Mouse (Mus musculus) embryonic facial prominence, embryonic 14.5 days (tissue): Measurements from ENCODE around the gene Gas2l1. TPM values are rescaled to one million over a fixed set of nuclear protein-coding genes. Genes with fewer than 3 reads are reported as not detected.

Source experiments
- ATAC-seq: fragments of 200-750 bp; cut with Nextera tagmentation; 2 replicates; pipeline ENCODE4 v1.8.0; 2017; ENCODE audit warnings: low read depth, moderate number of reproducible peaks, moderate TSS enrichment
- DNase-seq: peaks from one replicate; pipeline ENCODE4 v3.0.0-alpha.2; 2015; ENCODE audit warnings: low spot score
- H3K27ac ChIP-seq: fragments of 300-500 bp; sonication (generic); replicated peaks from 2 replicates; pipeline ENCODE4 v1.5.1; 2014; ENCODE audit warnings: low read depth, mild to moderate bottlenecking, low read length, moderate library complexity
- H3K27me3 ChIP-seq: fragments of 300-500 bp; sonication (generic); replicated peaks from 2 replicates; pipeline ENCODE4 v1.6.1; 2014; ENCODE audit warnings: low read length; ENCODE audit not compliant: control insufficient read depth, insufficient read depth
- H3K36me3 ChIP-seq: fragments of 300-500 bp; sonication (generic); 2 replicates; pipeline ENCODE4 v1.6.1; 2014; ENCODE audit warnings: low read length, mixed read lengths; ENCODE audit not compliant: control insufficient read depth, insufficient read depth
- H3K4me1 ChIP-seq: fragments of 300-500 bp; sonication (generic); 2 replicates; pipeline ENCODE4 v1.6.1; 2014; ENCODE audit warnings: antibody characterized with exemption, low read length; ENCODE audit not compliant: control insufficient read depth, insufficient read depth
- H3K4me2 ChIP-seq: fragments of 300-500 bp; sonication (generic); 2 replicates; pipeline ENCODE4 v1.6.1; 2014; ENCODE audit warnings: low read depth, mild to moderate bottlenecking, low read length, moderate library complexity, mixed read lengths
- H3K4me3 ChIP-seq: fragments of 300-500 bp; sonication (generic); 2 replicates; pipeline ENCODE4 v1.5.1; 2014; ENCODE audit warnings: low read depth, mild to moderate bottlenecking, low read length
- H3K9ac ChIP-seq: fragments of 300-500 bp; sonication (generic); 2 replicates; pipeline ENCODE4 v1.6.1; 2014; ENCODE audit warnings: low read depth, mild to moderate bottlenecking, low read length, moderate library complexity, mixed read lengths
- H3K9me3 ChIP-seq: fragments of 300-500 bp; sonication (generic); 2 replicates; pipeline ENCODE4 v1.6.1; 2016; ENCODE audit warnings: low read length; ENCODE audit not compliant: control insufficient read depth
- WGBS: fragments of 180-500 bp; shearing (Covaris S2); extraction: QIAGEN DNeasy Blood & Tissue Kit; methylation state at CpG from one replicate; pipeline ENCODE4 v1.1.7; 2014; 5-methylcytosine and 5-hydroxymethylcytosine counted together
- polyA plus RNA-seq: library from polyadenylated mRNA; unstranded; fragments of >200 nt; fragmentation: Nextera tagmentation; extraction: Ambion mirVana; gene quantifications from 2 replicates; pipeline ENCODE4 v1.2.1, GENCODE M21; 2014

Gas2l1 gene
- polyA plus RNA-seq, 1 experiment from 2014 or later, result 33.8 TPM

GRCm38 (mm10) chr11:5061413-5062139 lies 3.6 kb downstream of the Gas2l1 start:
- DNase-seq (peak; percentile 91), ATAC-seq (peak; percentile 51)
- Histone ChIP-seq H3K9ac (peak overlapping the region; percentile 57), H3K4me1 (peaks cover 24% of the 10 kb centered on the region), H3K27me3 (peaks cover 73% of the 10 kb centered on the region), H3K27ac (no peak overlapping the region; the same call in 1 of the 2 replicates), H3K4me3 (peak overlapping the region; percentile 39), H3K36me3 (peaks cover 10% of the 10 kb centered on the region; the same call in 1 of the 2 replicates), H3K9me3 (no peaks in the 10 kb centered on the region), H3K4me2 (peak overlapping the region; percentile 80)
- 3% methylated on average over 46 of the region's 62 CpGs for WGBS

GRCm38 (mm10) chr11:5060756-5061412 lies 4.2 kb downstream of the Gas2l1 start:
- 63% methylated on average over 19 of the region's 28 CpGs for WGBS

GRCm38 (mm10) chr11:5059704-5060156 lies 5.4 kb downstream of the Gas2l1 start:
- ATAC-seq (no peak), DNase-seq (no peak)
- WGBS, result 6% methylated on average over 19 of the region's 27 CpGs
- no peak overlapping the region; the same call in 1 of the 2 replicates for H3K4me2 ChIP-seq
- no peak overlapping the region for H3K9ac ChIP-seq
- H3K4me3 ChIP-seq, result no peak overlapping the region
- no peak overlapping the region for H3K27ac ChIP-seq
- H3K27me3 ChIP-seq, result peaks cover 86% of the 10 kb centered on the region
- H3K9me3 ChIP-seq, result no peaks in the 10 kb centered on the region
- peaks cover 10% of the 10 kb centered on the region; the same call in 1 of the 2 replicates for H3K36me3 ChIP-seq
- H3K4me1 ChIP-seq, result peaks cover 21% of the 10 kb centered on the region

More at GRCm38 (mm10) chr11:5060756-5061412, 4.2 kb downstream of the Gas2l1 start:
- no peak overlapping the region for H3K27ac ChIP-seq
- ATAC-seq (no peak), DNase-seq (no peak)
- H3K27me3 ChIP-seq, result peaks cover 80% of the 10 kb centered on the region
- H3K9ac ChIP-seq, result peak overlapping the region; percentile 57; the same call in 1 of the 2 replicates
- no peaks in the 10 kb centered on the region for H3K9me3 ChIP-seq
- peaks cover 10% of the 10 kb centered on the region; the same call in 1 of the 2 replicates for H3K36me3 ChIP-seq
- peak overlapping the region; percentile 80 for H3K4me2 ChIP-seq
- H3K4me1 ChIP-seq, result peaks cover 24% of the 10 kb centered on the region
- H3K4me3 ChIP-seq, result peak overlapping the region; percentile 39

GRCm38 (mm10) chr11:5059230-5059629 lies 5.9 kb downstream of the Gas2l1 start:
- no peak for DNase-seq
- 17% methylated on average over 14 of the region's 14 CpGs for WGBS
- no peak overlapping the region for H3K4me2 ChIP-seq
- peaks cover 16% of the 10 kb centered on the region for H3K4me1 ChIP-seq
- H3K9me3 ChIP-seq, result no peaks in the 10 kb centered on the region
- H3K4me3 ChIP-seq, result peak overlapping the region; percentile 9; the same call in 1 of the 2 replicates
- no peak overlapping the region for H3K9ac ChIP-seq
- no peak for ATAC-seq
- H3K27ac ChIP-seq, result no peak overlapping the region
- peaks cover 10% of the 10 kb centered on the region; the same call in 1 of the 2 replicates for H3K36me3 ChIP-seq
- peaks cover 86% of the 10 kb centered on the region for H3K27me3 ChIP-seq

GRCm38 (mm10) chr11:5058783-5059182 lies 6.3 kb downstream of the Gas2l1 start:
- Histone ChIP-seq H3K4me1 (peaks cover 12% of the 10 kb centered on the region), H3K4me2 (peak overlapping the region; percentile 93), H3K36me3 (peaks cover 10% of the 10 kb centered on the region; the same call in 1 of the 2 replicates), H3K9ac (no peak overlapping the region), H3K9me3 (no peaks in the 10 kb centered on the region), H3K27ac (no peak overlapping the region), H3K4me3 (peak overlapping the region; percentile 9; the same call in 1 of the 2 replicates), H3K27me3 (peaks cover 84% of the 10 kb centered on the region)
- no peak for ATAC-seq
- 36% methylated on average over 9 of the region's 9 CpGs for WGBS
- DNase-seq, result no peak

GRCm38 (mm10) chr11:5057856-5058641 lies 7.1 kb downstream of the Gas2l1 start, which contains the start of gene Rasl10a:
Rasl10a (plus strand) TSS chr11:5058128.
- WGBS, result 2% methylated on average over 37 of the region's 77 CpGs
- Histone ChIP-seq H3K9me3 (no peaks in the 10 kb centered on the region), H3K4me2 (peak within 1 kb of the TSS; percentile 93), H3K4me1 (peaks cover 9% of the 10 kb centered on the region), H3K9ac (peak within 1 kb of the TSS; percentile 63), H3K4me3 (peak within 1 kb of the TSS; percentile 53), H3K36me3 (peaks cover 10% of the 10 kb centered on the region; the same call in 1 of the 2 replicates), H3K27me3 (peaks cover 77% of the 10 kb centered on the region), H3K27ac (no peak within 1 kb of the TSS)
- DNase-seq (no peak), ATAC-seq (peak; percentile 10; the same call in 1 of the 2 replicates)

GRCm38 (mm10) chr11:5057541-5057855 lies 7.6 kb downstream of the Gas2l1 start:
- Histone ChIP-seq H3K9ac (peak overlapping the region; percentile 63), H3K4me3 (peak overlapping the region; percentile 53), H3K4me2 (peak overlapping the region; percentile 93), H3K36me3 (peaks cover 10% of the 10 kb centered on the region; the same call in 1 of the 2 replicates), H3K27ac (no peak overlapping the region), H3K27me3 (peaks cover 71% of the 10 kb centered on the region), H3K9me3 (no peaks in the 10 kb centered on the region), H3K4me1 (peaks cover 9% of the 10 kb centered on the region)
- WGBS, result 23% methylated on average over 8 of the region's 8 CpGs
- no peak for ATAC-seq
- no peak for DNase-seq

GRCm38 (mm10) chr11:5057064-5057463 lies 8.1 kb downstream of the Gas2l1 start:
- 48% methylated on average over 8 of the region's 8 CpGs for WGBS
- H3K27ac ChIP-seq, result no peak overlapping the region
- no peak overlapping the region for H3K4me3 ChIP-seq

More at GRCm38 (mm10) chr11:5057064-5057463, 8.1 kb downstream of the Gas2l1 start:
- peaks cover 67% of the 10 kb centered on the region for H3K27me3 ChIP-seq
- H3K4me2 ChIP-seq, result no peak overlapping the region
- peaks cover 9% of the 10 kb centered on the region for H3K4me1 ChIP-seq
- peaks cover 10% of the 10 kb centered on the region; the same call in 1 of the 2 replicates for H3K36me3 ChIP-seq
- no peaks in the 10 kb centered on the region for H3K9me3 ChIP-seq
- no peak overlapping the region for H3K9ac ChIP-seq
- ATAC-seq (no peak), DNase-seq (no peak)
